Mouse (Mus musculus): Measurements from ENCODE around the gene Fn3krp. TPM values are rescaled to one million over a fixed set of nuclear protein-coding genes. Genes with fewer than 3 reads are reported as not detected.

The Fn3krp gene
- polyA plus RNA-seq, 1 experiment from 2014 or later = 3.4 TPM

GRCm38 (mm10) chr11:121467408-121467807 lies 46.2 kb downstream of the Fn3krp start:
- Histone ChIP-seq H3K9me3 (ENCODE audit: control insufficient read depth) (no peaks in the 10 kb centered on the region), H3K36me3 (ENCODE audit: control insufficient read depth, insufficient read depth) (peaks cover 15% of the 10 kb centered on the region; the same call in 1 of the 2 replicates), H3K4me2 (replicated peaks; ENCODE audit: low read depth) (no peak overlapping the region), H3K27ac (ENCODE audit: low read depth, low read length) (no peak overlapping the region; the same call in 1 of the 2 replicates), H3K4me3 (ENCODE audit: low read depth, low read length) (no peak overlapping the region), H3K27me3 (replicated peaks; ENCODE audit: control insufficient read depth, insufficient read depth, low read length) (no peaks in the 10 kb centered on the region), H3K4me1 (replicated peaks; ENCODE audit: control insufficient read depth, insufficient read depth, low read length) (no peaks in the 10 kb centered on the region), H3K9ac (ENCODE audit: low read depth, low read length) (no peak overlapping the region)
- peak; percentile 73 for ATAC-seq
- 45% methylated on average over 6 of the region's 6 CpGs for WGBS
- no peak for TF ChIP-seq CTCF (IDR thresholded peaks at IDR 0.05; ENCODE audit: low read depth)

- no peaks in the 10 kb centered on the region for H3K4me1 ChIP-seq (replicated peaks; ENCODE audit: control insufficient read depth, insufficient read depth, low read length)
Measured at GRCm38 (mm10) chr11:121474831-121475230, 53.6 kb downstream of the Fn3krp start.

GRCm38 (mm10) chr11:121475699-121476415 lies 54.7 kb downstream of the Fn3krp start:
- H3K4me1 ChIP-seq (replicated peaks; ENCODE audit: control insufficient read depth, insufficient read depth, low read length) = no peaks in the 10 kb centered on the region
- peak; percentile 97 for TF ChIP-seq CTCF (IDR thresholded peaks at IDR 0.05; ENCODE audit: low read depth)
- H3K27ac ChIP-seq (ENCODE audit: low read depth, low read length) = no peak overlapping the region
- no peak overlapping the region for H3K4me2 ChIP-seq (replicated peaks; ENCODE audit: low read depth)
- peaks cover 13% of the 10 kb centered on the region; the same call in 1 of the 2 replicates for H3K36me3 ChIP-seq (ENCODE audit: control insufficient read depth, insufficient read depth)
- 26% methylated on average over 9 of the region's 9 CpGs for WGBS
- H3K9me3 ChIP-seq (ENCODE audit: control insufficient read depth) = no peaks in the 10 kb centered on the region
- H3K27me3 ChIP-seq (replicated peaks; ENCODE audit: control insufficient read depth, insufficient read depth, low read length) = no peaks in the 10 kb centered on the region
- H3K9ac ChIP-seq (ENCODE audit: low read depth, low read length) = no peak overlapping the region
- H3K4me3 ChIP-seq (ENCODE audit: low read depth, low read length) = no peak overlapping the region
- ATAC-seq = peak; percentile 41; the same call in 1 of the 2 replicates

More at GRCm38 (mm10) chr11:121474831-121475230, 53.6 kb downstream of the Fn3krp start:
- Histone ChIP-seq H3K27ac (ENCODE audit: low read depth, low read length) (no peak overlapping the region), H3K4me3 (ENCODE audit: low read depth, low read length) (no peak overlapping the region), H3K4me2 (replicated peaks; ENCODE audit: low read depth) (no peak overlapping the region), H3K9me3 (ENCODE audit: control insufficient read depth) (no peaks in the 10 kb centered on the region), H3K36me3 (ENCODE audit: control insufficient read depth, insufficient read depth) (peaks cover 14% of the 10 kb centered on the region; the same call in 1 of the 2 replicates), H3K27me3 (replicated peaks; ENCODE audit: control insufficient read depth, insufficient read depth, low read length) (no peaks in the 10 kb centered on the region), H3K9ac (ENCODE audit: low read depth, low read length) (no peak overlapping the region)
- TF ChIP-seq CTCF (IDR thresholded peaks at IDR 0.05; ENCODE audit: low read depth) = no peak
- 81% methylated on average over 3 of the region's 3 CpGs for WGBS
- ATAC-seq = no peak

- no peak for TF ChIP-seq CTCF (IDR thresholded peaks at IDR 0.05; ENCODE audit: low read depth)
- peaks cover 17% of the 10 kb centered on the region; the same call in 1 of the 2 replicates for H3K36me3 ChIP-seq (ENCODE audit: control insufficient read depth, insufficient read depth)
- H3K27me3 ChIP-seq (replicated peaks; ENCODE audit: control insufficient read depth, insufficient read depth, low read length) = no peaks in the 10 kb centered on the region
- WGBS = 91% methylated on average over 15 of the region's 15 CpGs
- H3K4me1 ChIP-seq (replicated peaks; ENCODE audit: control insufficient read depth, insufficient read depth, low read length) = no peaks in the 10 kb centered on the region
- no peak for ATAC-seq
- no peaks in the 10 kb centered on the region for H3K9me3 ChIP-seq (ENCODE audit: control insufficient read depth)
- no peak overlapping the region for H3K27ac ChIP-seq (ENCODE audit: low read depth, low read length)
- no peak overlapping the region for H3K4me3 ChIP-seq (ENCODE audit: low read depth, low read length)
- no peak overlapping the region for H3K9ac ChIP-seq (ENCODE audit: low read depth, low read length)
- no peak overlapping the region for H3K4me2 ChIP-seq (replicated peaks; ENCODE audit: low read depth)
Measured at GRCm38 (mm10) chr11:121479476-121480203, 58.4 kb downstream of the Fn3krp start.

Small RNA genes within 50 kb of the gene (microRNA-seq; reads per million reads assigned to microRNA genes)
- not detected for gene Mir7236

Other genes starting within 250 kb of the Fn3krp start
- 7.3 and 8.4 TPM in 2 replicates for gene Hexdc, start 217.0 kb upstream of the Fn3krp start, polyA plus RNA-seq (2015; fragmentation: Nextera tagmentation; extraction: Ambion mirVana)
- gene Ogfod3, start 216.7 kb upstream of the Fn3krp start, polyA plus RNA-seq (2015; fragmentation: Nextera tagmentation; extraction: Ambion mirVana) = 33.7 and 34.8 TPM in 2 replicates
- 21.0 and 23.2 TPM in 2 replicates for gene Cybc1, start 192.1 kb upstream of the Fn3krp start, polyA plus RNA-seq (2015; fragmentation: Nextera tagmentation; extraction: Ambion mirVana)
- 13.5 and 13.9 TPM in 2 replicates for gene Narf, start 184.1 kb upstream of the Fn3krp start, polyA plus RNA-seq (2015; fragmentation: Nextera tagmentation; extraction: Ambion mirVana)
- gene Foxk2, start 161.4 kb upstream of the Fn3krp start, polyA plus RNA-seq (2015; fragmentation: Nextera tagmentation; extraction: Ambion mirVana) = 3.7 TPM in 2 replicates
- 47.0 and 47.9 TPM in 2 replicates for gene Wdr45b, start 67.0 kb upstream of the Fn3krp start, polyA plus RNA-seq (2015; fragmentation: Nextera tagmentation; extraction: Ambion mirVana)
- gene Rab40b, start 33.1 kb upstream of the Fn3krp start, polyA plus RNA-seq (2015; fragmentation: Nextera tagmentation; extraction: Ambion mirVana) = 2.2 and 3.4 TPM in 2 replicates
- 0.51 and 0.60 TPM in 2 replicates for gene Fn3k, start 13.5 kb downstream of the Fn3krp start, polyA plus RNA-seq (2015; fragmentation: Nextera tagmentation; extraction: Ambion mirVana)
- gene Tbcd, start 30.5 kb downstream of the Fn3krp start, polyA plus RNA-seq (2015; fragmentation: Nextera tagmentation; extraction: Ambion mirVana) = 29.9 and 31.5 TPM in 2 replicates
- gene Zfp750, start 97.9 kb downstream of the Fn3krp start, polyA plus RNA-seq (2015; fragmentation: Nextera tagmentation; extraction: Ambion mirVana) = 0.24 and 0.26 TPM in 2 replicates